Mouse (Mus musculus) bone marrow macrophage, adult 2 months (primary cell): ENCODE results near the gene 4930412O13Rik.

Experiments
- CTCF ChIP-seq: IDR thresholded peaks from 2 replicates; pipeline ENCODE4 v1.5.1; 2012; ENCODE audit warnings: low read depth, mild to moderate bottlenecking, low read length, moderate library complexity
- POLR2A ChIP-seq: IDR thresholded peaks from 2 replicates; pipeline ENCODE4 v1.6.1; 2012; ENCODE audit warnings: mild to moderate bottlenecking, low read depth, low read length, borderline replicate concordance

DNA sequence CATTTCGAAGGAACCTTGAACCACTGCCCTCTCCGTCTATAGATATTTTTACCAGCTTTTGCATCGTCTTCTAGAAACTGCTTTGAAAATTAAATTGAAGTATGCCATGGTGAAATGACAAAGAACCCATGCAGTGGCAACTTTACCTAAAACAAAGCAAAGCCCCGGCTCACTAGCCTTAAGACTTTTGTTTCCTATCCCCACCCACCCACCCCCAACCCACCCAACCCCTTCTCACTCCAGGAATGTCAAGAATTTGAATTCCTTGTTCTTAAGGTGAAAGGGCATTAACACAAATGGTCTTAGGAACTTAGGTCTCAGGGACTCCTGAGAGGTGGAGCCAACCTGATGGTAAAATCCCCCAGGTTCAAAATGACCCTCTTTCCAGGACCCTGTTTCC is 25.2 kb upstream of the 4930412O13Rik start:
- TF ChIP-seq CTCF (no peak), POLR2A (no peak)
